Mouse (Mus musculus) midbrain, embryonic 14.5 days (tissue): Measurements from ENCODE around the gene Ints12. TPM values are rescaled to one million over a fixed set of nuclear protein-coding genes. Genes with fewer than 3 reads are reported as not detected.

Experiments used
- ATAC-seq: fragments of 200-750 bp; cut with Nextera tagmentation; 2 replicates; pipeline ENCODE4 v1.8.0; 2017; ENCODE audit warnings: moderate number of reproducible peaks, moderate library complexity; ENCODE audit not compliant: low FRiP score, low TSS enrichment
- DNase-seq: peaks from one replicate; pipeline ENCODE4 v3.0.0-alpha.2; 2015
- H3K27ac ChIP-seq: fragments of 300-500 bp; sonication (generic); replicated peaks from 2 replicates; pipeline ENCODE4 v1.5.1; 2014; ENCODE audit warnings: mild to moderate bottlenecking, low read depth, low read length, moderate library complexity
- H3K27me3 ChIP-seq: fragments of 300-500 bp; sonication (generic); 2 replicates; pipeline ENCODE4 v1.6.1; 2014; ENCODE audit warnings: low read length, control low read depth, mixed read lengths; ENCODE audit not compliant: control insufficient read depth, insufficient read depth
- H3K36me3 ChIP-seq: fragments of 300-500 bp; sonication (generic); 2 replicates; pipeline ENCODE4 v1.6.1; 2014; ENCODE audit warnings: low read length, control low read depth; ENCODE audit not compliant: control insufficient read depth, insufficient read depth
- H3K4me1 ChIP-seq: fragments of 300-500 bp; sonication (generic); 2 replicates; pipeline ENCODE4 v1.6.1; 2014; ENCODE audit warnings: mild to moderate bottlenecking, antibody characterized with exemption, low read length, control low read depth; ENCODE audit not compliant: control insufficient read depth, insufficient read depth
- H3K4me2 ChIP-seq: fragments of 300-500 bp; sonication (generic); 2 replicates; pipeline ENCODE4 v1.6.1; 2014; ENCODE audit warnings: mild to moderate bottlenecking, low read length, moderate library complexity
- H3K4me3 ChIP-seq: fragments of 300-500 bp; sonication (generic); replicated peaks from 2 replicates; pipeline ENCODE4 v1.5.1; 2014; ENCODE audit warnings: low read depth, low read length
- H3K9ac ChIP-seq: fragments of 300-500 bp; sonication (generic); replicated peaks from 2 replicates; pipeline ENCODE4 v1.6.1; 2014; ENCODE audit warnings: mild to moderate bottlenecking, low read length, moderate library complexity
- H3K9me3 ChIP-seq: fragments of 300-500 bp; sonication (generic); 2 replicates; pipeline ENCODE4 v1.6.1; 2016; ENCODE audit warnings: low read length, control low read depth, mixed read lengths; ENCODE audit not compliant: control insufficient read depth
- WGBS: fragments of 180-500 bp; shearing (Covaris S2); extraction: QIAGEN DNeasy Blood & Tissue Kit; methylation state at CpG from one replicate; pipeline ENCODE4 v1.1.7; 2014; 5-methylcytosine and 5-hydroxymethylcytosine counted together
- polyA plus RNA-seq: library from polyadenylated mRNA; unstranded; fragments of >200 nt; fragmentation: Nextera tagmentation; extraction: Ambion mirVana; gene quantifications from 2 replicates; pipeline ENCODE4 v1.2.1, GENCODE M21; 2014

Gene Ints12
- polyA plus RNA-seq, 1 experiment from 2014 or later, result 21.4 TPM

DNA sequence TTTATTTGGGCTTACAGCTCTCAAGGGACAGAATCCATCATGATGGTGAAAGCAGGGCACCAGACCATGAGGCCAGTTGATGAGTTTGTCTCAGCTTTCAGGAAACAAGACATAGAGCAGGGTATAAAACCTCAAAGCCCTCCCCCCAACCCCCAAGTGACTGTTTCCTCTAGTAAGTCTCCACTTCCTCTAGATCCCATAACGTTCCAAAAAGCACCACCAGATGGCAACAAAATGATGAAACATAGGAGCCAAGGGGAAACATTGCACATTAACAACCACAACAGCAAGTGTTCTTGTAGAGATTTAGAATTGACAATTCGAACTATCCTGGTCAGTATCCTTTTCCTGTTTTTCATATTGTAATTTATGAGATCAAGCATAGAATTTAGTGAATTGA, 20.1 kb downstream of the Ints12 start:
- 29% methylated on average over 2 of the region's 2 CpGs for WGBS
- Histone ChIP-seq H3K4me2 (no peak overlapping the region), H3K4me1 (no peaks in the 10 kb centered on the region), H3K27ac (no peak overlapping the region), H3K4me3 (no peak overlapping the region), H3K9me3 (no peaks in the 10 kb centered on the region), H3K36me3 (peaks cover 30% of the 10 kb centered on the region), H3K9ac (no peak overlapping the region), H3K27me3 (no peaks in the 10 kb centered on the region)
- ATAC-seq, result no peak
- DNase-seq, result peak; percentile 79

DNA sequence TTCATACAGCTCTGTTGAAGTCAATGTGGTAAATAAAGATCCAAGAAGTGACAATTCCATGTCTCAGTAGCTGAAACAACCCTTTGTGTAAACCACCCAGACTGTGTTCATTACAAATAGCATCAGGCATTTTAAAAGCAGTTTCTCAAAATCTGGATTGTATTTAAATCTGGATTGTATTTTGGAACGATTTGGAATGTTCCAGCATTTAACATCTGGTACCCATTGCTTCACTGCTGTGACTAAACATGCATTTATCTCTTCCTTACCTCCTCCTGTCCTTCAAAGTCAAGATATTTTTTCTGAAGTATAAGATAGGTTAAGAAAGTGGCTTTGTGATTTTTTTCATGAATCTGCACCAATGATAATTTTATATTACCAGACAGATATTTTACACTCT, 21.6 kb downstream of the Ints12 start:
- Histone ChIP-seq H3K9me3 (no peaks in the 10 kb centered on the region), H3K9ac (no peak overlapping the region), H3K27me3 (no peaks in the 10 kb centered on the region), H3K27ac (no peak overlapping the region), H3K4me1 (no peaks in the 10 kb centered on the region), H3K4me2 (no peak overlapping the region), H3K36me3 (peaks cover 17% of the 10 kb centered on the region), H3K4me3 (no peak overlapping the region)
- WGBS, result 71% methylated on average over 1 of the region's 1 CpGs
- DNase-seq, result no peak
- no peak for ATAC-seq

- no peak for ATAC-seq
- no peak for DNase-seq
- 94% methylated on average over 5 of the region's 5 CpGs for WGBS
- H3K4me3 ChIP-seq, result no peak overlapping the region
- H3K27me3 ChIP-seq, result no peaks in the 10 kb centered on the region
- no peak overlapping the region for H3K9ac ChIP-seq
- no peaks in the 10 kb centered on the region for H3K36me3 ChIP-seq
- no peak overlapping the region for H3K27ac ChIP-seq
- no peak overlapping the region for H3K4me2 ChIP-seq
- H3K9me3 ChIP-seq, result no peaks in the 10 kb centered on the region
- no peaks in the 10 kb centered on the region for H3K4me1 ChIP-seq
These were observed 39.7 kb downstream of the Ints12 start for GRCm38 (mm10) chr3:133131372-133131771.

GRCm38 (mm10) chr3:133132611-133133010, 41.0 kb downstream of the Ints12 start:
- Histone ChIP-seq H3K4me3 (no peak overlapping the region), H3K27me3 (no peaks in the 10 kb centered on the region), H3K9ac (no peak overlapping the region), H3K27ac (no peak overlapping the region), H3K4me2 (no peak overlapping the region), H3K36me3 (no peaks in the 10 kb centered on the region), H3K4me1 (no peaks in the 10 kb centered on the region), H3K9me3 (no peaks in the 10 kb centered on the region)
- DNase-seq (peak; percentile 30), ATAC-seq (no peak)
- WGBS, result 63% methylated on average over 8 of the region's 8 CpGs

DNA sequence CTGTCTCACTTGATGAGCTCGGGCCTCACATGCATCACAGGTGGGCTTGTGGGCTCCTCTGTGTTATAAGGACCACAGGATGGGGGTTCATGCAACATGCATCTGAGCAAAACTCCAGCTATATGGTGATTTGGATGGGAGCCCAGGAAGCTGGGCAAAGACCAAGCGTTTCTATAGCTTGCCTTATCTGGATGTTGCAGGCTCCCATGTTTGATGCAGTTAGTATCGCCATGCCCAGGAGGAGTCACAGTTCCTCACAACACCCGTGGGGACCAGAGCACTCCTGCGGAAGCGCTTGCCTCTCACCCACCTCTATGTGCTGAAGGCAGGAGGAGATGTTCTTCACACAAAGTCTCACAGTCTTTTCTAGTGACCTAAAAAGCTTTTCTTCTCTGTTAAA, 50.2 kb downstream of the Ints12 start:
- Histone ChIP-seq H3K27me3 (no peaks in the 10 kb centered on the region), H3K9ac (no peak overlapping the region), H3K4me1 (no peaks in the 10 kb centered on the region), H3K9me3 (no peaks in the 10 kb centered on the region), H3K27ac (no peak overlapping the region), H3K4me2 (no peak overlapping the region), H3K36me3 (no peaks in the 10 kb centered on the region), H3K4me3 (no peak overlapping the region)
- 87% methylated on average over 6 of the region's 6 CpGs for WGBS
- DNase-seq, result no peak
- no peak for ATAC-seq

- no peaks in the 10 kb centered on the region for H3K36me3 ChIP-seq
- H3K27ac ChIP-seq, result no peak overlapping the region
- no peak overlapping the region for H3K4me3 ChIP-seq
- WGBS, result 78% methylated on average over 6 of the region's 6 CpGs
- no peaks in the 10 kb centered on the region for H3K4me1 ChIP-seq
- ATAC-seq, result no peak
- no peak overlapping the region for H3K4me2 ChIP-seq
- no peak for DNase-seq
- H3K27me3 ChIP-seq, result no peaks in the 10 kb centered on the region
- no peak overlapping the region for H3K9ac ChIP-seq
- H3K9me3 ChIP-seq, result no peaks in the 10 kb centered on the region
These were observed 53.0 kb downstream of the Ints12 start for GRCm38 (mm10) chr3:133144511-133145147.

DNA sequence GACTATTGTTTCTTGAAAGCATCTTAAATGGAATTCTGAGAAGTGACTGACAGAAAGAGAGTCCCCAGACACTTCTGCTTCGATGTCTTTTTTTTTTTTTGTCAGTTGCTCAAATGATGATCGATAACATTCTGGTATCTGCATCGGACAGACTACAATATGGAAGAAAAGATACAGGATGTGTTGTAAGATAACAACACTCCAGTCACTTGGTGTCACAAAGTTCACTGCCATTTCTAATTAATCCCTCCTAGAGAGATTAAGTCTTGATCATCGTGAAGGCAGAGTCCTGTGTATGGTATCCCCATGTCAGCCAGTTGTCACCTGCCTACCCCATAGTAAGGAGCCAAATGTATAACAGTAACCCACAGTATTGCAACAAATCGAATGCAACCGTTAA, 60.0 kb downstream of the Ints12 start:
- Histone ChIP-seq H3K4me3 (no peak overlapping the region), H3K9me3 (no peaks in the 10 kb centered on the region), H3K27ac (no peak overlapping the region), H3K9ac (no peak overlapping the region), H3K4me2 (no peak overlapping the region), H3K4me1 (peaks cover 7% of the 10 kb centered on the region; the same call in 1 of the 2 replicates), H3K27me3 (no peaks in the 10 kb centered on the region), H3K36me3 (no peaks in the 10 kb centered on the region)
- no peak for ATAC-seq
- 63% methylated on average over 6 of the region's 6 CpGs for WGBS
- no peak for DNase-seq

- Histone ChIP-seq H3K9me3 (no peaks in the 10 kb centered on the region), H3K4me1 (peaks cover 7% of the 10 kb centered on the region; the same call in 1 of the 2 replicates), H3K36me3 (no peaks in the 10 kb centered on the region), H3K27ac (no peak overlapping the region), H3K4me3 (no peak overlapping the region), H3K27me3 (no peaks in the 10 kb centered on the region), H3K4me2 (no peak overlapping the region), H3K9ac (no peak overlapping the region)
- ATAC-seq, result no peak
- 66% methylated on average over 1 of the region's 1 CpGs for WGBS
- no peak for DNase-seq
These were observed 61.2 kb downstream of the Ints12 start for GRCm38 (mm10) chr3:133152831-133153230.

DNA sequence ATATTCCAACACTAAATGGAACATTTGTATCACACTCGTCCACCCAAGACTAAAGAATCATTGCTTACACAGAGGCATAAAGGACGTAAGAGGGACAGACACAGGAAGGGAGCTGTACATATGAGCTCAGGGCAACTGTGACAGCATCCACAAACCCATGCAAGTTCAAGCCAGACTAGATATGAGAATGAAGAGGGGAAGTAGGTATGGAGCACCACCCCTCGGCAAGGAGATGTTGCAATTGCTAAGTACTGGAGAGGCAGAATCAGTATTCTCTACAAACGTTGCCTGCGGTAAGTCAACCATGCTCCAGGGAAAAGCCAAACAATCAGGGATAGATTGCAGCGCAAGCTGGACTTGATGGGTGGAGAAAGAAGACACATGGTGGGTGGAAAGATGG, 62.0 kb downstream of the Ints12 start:
- H3K4me1 ChIP-seq, result peaks cover 7% of the 10 kb centered on the region; the same call in 1 of the 2 replicates
- ATAC-seq, result no peak
- 83% methylated on average over 6 of the region's 6 CpGs for WGBS
- H3K27me3 ChIP-seq, result no peaks in the 10 kb centered on the region
- no peak for DNase-seq
- no peak overlapping the region for H3K4me2 ChIP-seq
- H3K9me3 ChIP-seq, result no peaks in the 10 kb centered on the region
- no peak overlapping the region for H3K9ac ChIP-seq
- H3K36me3 ChIP-seq, result no peaks in the 10 kb centered on the region
- no peak overlapping the region for H3K4me3 ChIP-seq
- no peak overlapping the region for H3K27ac ChIP-seq
